Mouse (Mus musculus) MEL (cell line): ENCODE measurements around the gene Hdgfl1. TPM values are rescaled to one million over a fixed set of nuclear protein-coding genes. Genes with fewer than 3 reads are reported as not detected.

Experiments
- DNase-seq: peaks from one replicate; pipeline ENCODE4 v3.0.0; 2011; ENCODE audit warnings: low read depth, low spot score
- H3K27ac ChIP-seq: 2 replicates; pipeline ENCODE4 v1.5.1; 2012; ENCODE audit warnings: low read depth, mild to moderate bottlenecking, control low read depth, low read length, moderate library complexity; ENCODE audit not compliant: control insufficient read depth
- H3K27me3 ChIP-seq, 2 experiments: fragments of 150-350 bp in 1 of 2; sonication (generic) in 1 of 2; 2 replicates each; pipeline ENCODE4 v1.6.1; 2012; ENCODE audit warnings: low read length in 2 of 2, mild to moderate bottlenecking in 2 of 2, improper control_type of control experiment in 1 of 2, moderate library complexity in 1 of 2; ENCODE audit not compliant: insufficient read depth in 2 of 2, control insufficient read depth in 1 of 2
- H3K36me3 ChIP-seq, 2 experiments: 2 replicates each; pipeline ENCODE4 v1.6.1; 2012 to 2014; ENCODE audit warnings: low read length in 2 of 2, improper control_type of control experiment in 1 of 2, inconsistent platforms in 1 of 2, mild to moderate bottlenecking in 1 of 2; ENCODE audit not compliant: insufficient read depth in 2 of 2, control insufficient read depth in 1 of 2
- H3K4me1 ChIP-seq, 2 experiments: fragments of 150-350 bp in 1 of 2; sonication (generic) in 1 of 2; 2 replicates each; pipeline ENCODE4 v1.6.1; 2012; ENCODE audit warnings: low read length in 2 of 2, improper control_type of control experiment in 1 of 2, mild to moderate bottlenecking in 1 of 2; ENCODE audit not compliant: insufficient read depth in 2 of 2, control insufficient read depth in 1 of 2
- H3K4me3 ChIP-seq, 2 experiments: fragments of 150-350 bp in 1 of 2; sonication (generic) in 1 of 2; 2 replicates each; pipeline ENCODE4 v1.5.1; 2012; ENCODE audit warnings: low read depth in 2 of 2, low read length in 2 of 2, mild to moderate bottlenecking in 2 of 2, moderate library complexity in 2 of 2, control low read depth in 1 of 2, improper control_type of control experiment in 1 of 2; ENCODE audit not compliant: control insufficient read depth in 1 of 2, insufficient read depth in 1 of 2
- H3K79me2 ChIP-seq: 2 replicates; pipeline ENCODE4 v1.6.1; 2012; ENCODE audit warnings: mild to moderate bottlenecking, low read length, moderate library complexity; ENCODE audit not compliant: control insufficient read depth, poor library complexity, insufficient read depth
- H3K9ac ChIP-seq: 2 replicates; pipeline ENCODE4 v1.6.1; 2012; ENCODE audit warnings: low read depth, mild to moderate bottlenecking, control low read depth, low read length, moderate library complexity; ENCODE audit not compliant: control insufficient read depth, poor library complexity, severe bottlenecking
- H3K9me3 ChIP-seq: fragments of 150-350 bp; sonication (generic); replicated peaks from 2 replicates; pipeline ENCODE4 v1.6.1; 2012; ENCODE audit warnings: mild to moderate bottlenecking, low read length, improper control_type of control experiment, moderate library complexity; ENCODE audit not compliant: insufficient read depth
- BHLHE40 ChIP-seq: IDR thresholded peaks from 2 replicates; pipeline ENCODE4 v1.6.1; 2012; ENCODE audit warnings: low read depth, mild to moderate bottlenecking, inconsistent platforms, low read length, improper control_type of control experiment, borderline replicate concordance
- CHD2 ChIP-seq: IDR thresholded peaks from 2 replicates; pipeline ENCODE4 v1.6.1; 2011; ENCODE audit warnings: low read length, improper control_type of control experiment
- E2F4 ChIP-seq: IDR thresholded peaks from 2 replicates; pipeline ENCODE4 v1.6.1; 2011; ENCODE audit warnings: low read depth, low read length, improper control_type of control experiment, borderline replicate concordance
- ELF1 ChIP-seq: IDR thresholded peaks from 2 replicates; pipeline ENCODE4 v1.6.1; 2014; ENCODE audit warnings: low read depth, mild to moderate bottlenecking, inconsistent platforms, low read length, improper control_type of control experiment, moderate library complexity
- EP300 ChIP-seq, 2 experiments: IDR thresholded peaks; 2 replicates each; pipeline ENCODE4 v1.6.1; 2011; ENCODE audit warnings: improper control_type of control experiment in 2 of 2, low read length in 2 of 2, low read depth in 1 of 2, mild to moderate bottlenecking in 1 of 2
- ETS1 ChIP-seq: IDR thresholded peaks from 2 replicates; pipeline ENCODE4 v1.6.1; 2012; ENCODE audit warnings: low read depth, mild to moderate bottlenecking, inconsistent platforms, low read length, improper control_type of control experiment, moderate library complexity
- HCFC1 ChIP-seq: IDR thresholded peaks from 2 replicates; pipeline ENCODE4 v1.6.1; 2012; ENCODE audit warnings: low read depth, mild to moderate bottlenecking, inconsistent platforms, low read length, improper control_type of control experiment, moderate library complexity
- JUND ChIP-seq: IDR thresholded peaks from 2 replicates; pipeline ENCODE4 v1.6.1; 2011; ENCODE audit warnings: low read depth, mild to moderate bottlenecking, improper control_type of control experiment, low read length
- MAFK ChIP-seq: IDR thresholded peaks from 2 replicates; pipeline ENCODE4 v1.6.1; 2011; ENCODE audit warnings: low read depth, mild to moderate bottlenecking, low read length, improper control_type of control experiment, borderline replicate concordance
- MAZ ChIP-seq: IDR thresholded peaks from 2 replicates; pipeline ENCODE4 v1.6.1; 2012; ENCODE audit warnings: low read depth, mild to moderate bottlenecking, inconsistent platforms, low read length, improper control_type of control experiment
- MEF2A ChIP-seq: IDR thresholded peaks from 2 replicates; pipeline ENCODE4 v1.6.1; 2014; ENCODE audit warnings: low read depth, mild to moderate bottlenecking, inconsistent platforms, low read length, improper control_type of control experiment; ENCODE audit not compliant: poor library complexity, insufficient replicate concordance, severe bottlenecking; ENCODE audit errors: extremely low read depth
- MXI1 ChIP-seq: IDR thresholded peaks from 2 replicates; pipeline ENCODE4 v1.6.1; 2011; ENCODE audit warnings: mild to moderate bottlenecking, low read depth, low read length, improper control_type of control experiment
- NRF1 ChIP-seq: IDR thresholded peaks from 2 replicates; pipeline ENCODE4 v1.6.1; 2014; ENCODE audit warnings: low read depth, mild to moderate bottlenecking, inconsistent platforms, low read length, improper control_type of control experiment, moderate library complexity; ENCODE audit not compliant: poor library complexity, insufficient read depth, severe bottlenecking
- POLR2AphosphoS5 ChIP-seq: IDR thresholded peaks from 2 replicates; pipeline ENCODE4 v1.6.1; 2012; ENCODE audit warnings: low read depth, borderline replicate concordance, mild to moderate bottlenecking, inconsistent platforms, low read length, moderate library complexity, mixed read lengths
- RAD21 ChIP-seq: IDR thresholded peaks from 2 replicates; pipeline ENCODE4 v1.6.1; 2011; ENCODE audit warnings: mild to moderate bottlenecking, low read depth, low read length, improper control_type of control experiment
- RCOR1 ChIP-seq: IDR thresholded peaks from 2 replicates; pipeline ENCODE4 v1.6.1; 2012; ENCODE audit warnings: low read depth, mild to moderate bottlenecking, inconsistent platforms, low read length, improper control_type of control experiment
- SMC3 ChIP-seq: IDR thresholded peaks from 2 replicates; pipeline ENCODE4 v1.6.1; 2011; ENCODE audit warnings: low read depth, low read length, improper control_type of control experiment
- TAL1 ChIP-seq: IDR thresholded peaks from 2 replicates; pipeline ENCODE4 v1.6.1; 2012; ENCODE audit warnings: mild to moderate bottlenecking, inconsistent platforms, low read length, moderate library complexity, mixed read lengths
- UBTF ChIP-seq: IDR thresholded peaks from 2 replicates; pipeline ENCODE4 v1.6.1; 2012; ENCODE audit warnings: low read depth, mild to moderate bottlenecking, inconsistent platforms, low read length, improper control_type of control experiment, moderate library complexity, borderline replicate concordance; ENCODE audit not compliant: insufficient read depth
- USF2 ChIP-seq, 2 experiments: IDR thresholded peaks; 2 replicates each; pipeline ENCODE4 v1.6.1; 2011 to 2012; ENCODE audit warnings: improper control_type of control experiment in 2 of 2, low read length in 2 of 2, borderline replicate concordance in 1 of 2, inconsistent platforms in 1 of 2, low read depth in 1 of 2, mild to moderate bottlenecking in 1 of 2; ENCODE audit not compliant: insufficient read depth in 1 of 2
- ZKSCAN1 ChIP-seq: IDR thresholded peaks from 2 replicates; pipeline ENCODE4 v1.6.1; 2012; ENCODE audit warnings: low read depth, mild to moderate bottlenecking, inconsistent platforms, low read length, improper control_type of control experiment, moderate library complexity
- ZMIZ1 ChIP-seq: IDR thresholded peaks from 2 replicates; pipeline ENCODE4 v1.6.1; 2012; ENCODE audit warnings: low read depth, mild to moderate bottlenecking, inconsistent platforms, low read length, improper control_type of control experiment, moderate library complexity
- ZNF384 ChIP-seq: IDR thresholded peaks from 2 replicates; pipeline ENCODE4 v1.6.1; 2012; ENCODE audit warnings: low read depth, mild to moderate bottlenecking, inconsistent platforms, low read length, improper control_type of control experiment
- polyA plus RNA-seq, 2 experiments: library from polyadenylated mRNA; stranded (reverse) in 1 of 2; unstranded in 1 of 2; fragments of >175 nt in 1 of 2; fragments of >200 nt in 1 of 2; gene quantifications; 2 replicates each; pipeline versions ENCODE4 v1.2.1 to v1.2.4; 2012; ENCODE audit warnings: low replicate concordance in 2 of 2, low read depth in 1 of 2; ENCODE audit not compliant: insufficient read length in 2 of 2, insufficient read depth in 1 of 2, missing spikeins in 1 of 2
- total RNA-seq: library from RNA; depleted of rRNA; stranded (reverse); fragments of 300-350 nt; gene quantifications from 2 replicates; pipeline ENCODE4 v1.2.3, GENCODE M21; 2012

Hdgfl1 gene
- total and polyA plus RNA-seq, 3 experiments: not detected

DNA sequence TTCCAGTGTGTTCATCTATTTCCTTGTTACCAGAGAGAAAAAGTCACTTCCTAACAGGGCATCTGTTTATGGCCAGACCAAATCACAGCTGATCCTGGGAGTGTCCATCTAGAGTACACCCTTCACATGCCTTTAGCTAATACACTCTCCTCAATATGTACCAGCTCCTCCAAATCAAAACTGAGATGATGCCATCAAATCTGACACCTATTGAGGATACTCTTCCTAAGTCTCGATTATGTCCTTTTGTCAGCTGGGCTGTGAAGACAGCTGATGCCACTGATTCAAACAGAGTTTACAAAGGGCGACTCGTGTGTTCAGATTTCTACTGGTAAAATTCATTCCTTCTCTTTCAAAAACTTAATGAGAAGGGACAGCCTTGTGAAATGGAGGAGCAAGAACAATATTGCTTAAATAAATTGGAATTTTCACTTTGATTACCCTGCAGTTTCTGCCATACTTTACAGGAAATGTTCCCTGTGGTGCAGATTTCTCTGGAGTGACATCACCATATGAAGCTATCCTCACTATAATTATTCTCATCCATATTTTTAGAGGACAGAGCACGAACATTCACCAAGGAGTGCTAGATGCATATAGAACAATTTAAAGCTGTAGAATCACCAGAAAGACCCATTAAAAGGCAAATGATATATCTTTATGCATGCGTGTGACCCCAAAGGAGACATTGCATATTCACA, 24.8 kb downstream of the Hdgfl1 start:
- no peaks in the 10 kb centered on the region for H3K9me3 ChIP-seq
- no peak overlapping the region for H3K9ac ChIP-seq
- H3K79me2 ChIP-seq: no peaks in the 10 kb centered on the region
- H3K4me3 ChIP-seq: no peak overlapping the region
- H3K27me3 ChIP-seq: no peaks in the 10 kb centered on the region
- H3K4me1 ChIP-seq: no peaks in the 10 kb centered on the region
- DNase-seq: no peak
- H3K27ac ChIP-seq: no peak overlapping the region
- H3K36me3 ChIP-seq: no peaks in the 10 kb centered on the region
- no peak for TF ChIP-seq ETS1
- TF ChIP-seq RCOR1: no peak
- TF ChIP-seq POLR2AphosphoS5: no peak
- no peak for TF ChIP-seq NRF1
- no peak for TF ChIP-seq MAFK
- no peak for TF ChIP-seq JUND
- TF ChIP-seq MAZ: no peak
- TF ChIP-seq TAL1: no peak
- no peak for TF ChIP-seq UBTF
- no peak for TF ChIP-seq MXI1
- no peak for TF ChIP-seq RAD21
- no peak for TF ChIP-seq MEF2A
- TF ChIP-seq ELF1: no peak

DNA sequence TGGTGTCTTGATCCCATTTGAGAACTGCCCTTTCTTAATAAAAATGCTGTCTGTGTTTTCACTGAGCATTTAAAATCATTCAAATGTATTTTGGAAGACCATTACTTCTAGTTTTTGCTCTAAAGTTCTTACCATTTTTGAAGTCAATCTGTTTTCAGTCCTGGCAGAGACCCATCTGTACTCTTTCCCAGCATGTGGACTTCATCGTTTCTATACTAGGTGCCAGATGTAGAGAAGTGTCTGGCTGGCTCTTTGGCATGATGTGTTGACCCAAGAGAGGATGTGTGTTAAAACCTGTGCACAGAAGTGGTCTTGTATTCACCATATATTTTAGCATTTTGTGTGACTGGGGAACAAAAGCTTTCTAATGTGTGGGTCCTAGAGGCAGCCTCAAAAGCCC, 25.9 kb downstream of the Hdgfl1 start:
- H3K79me2 ChIP-seq: no peaks in the 10 kb centered on the region
- no peaks in the 10 kb centered on the region for H3K9me3 ChIP-seq
- no peak overlapping the region for H3K9ac ChIP-seq
- H3K4me3 ChIP-seq: no peak overlapping the region
- no peak overlapping the region for H3K27ac ChIP-seq
- no peaks in the 10 kb centered on the region for H3K36me3 ChIP-seq
- no peaks in the 10 kb centered on the region for H3K27me3 ChIP-seq
- TF ChIP-seq ZMIZ1 (no peak), E2F4 (no peak), BHLHE40 (no peak), ZKSCAN1 (no peak), ZNF384 (no peak), SMC3 (no peak), ETS1 (no peak), TAL1 (no peak), CHD2 (no peak), MAFK (no peak), MAZ (no peak), HCFC1 (no peak), ELF1 (no peak), USF2 (IDR thresholded peaks at IDR 0.05; ENCODE audit: borderline replicate concordance in 1 of 2, insufficient read depth in 1 of 2, low read depth in 1 of 2, low read length in 2 of 2) (no peak), EP300 (IDR thresholded peaks at IDR 0.05; ENCODE audit: low read depth in 1 of 2, low read length in 2 of 2) (no peak)
- TF ChIP-seq, all 39 proteins: peak for 0
- DNase-seq: no peak
- H3K4me1 ChIP-seq: no peaks in the 10 kb centered on the region
